Mouse (Mus musculus) layer of hippocampus, postnatal 25 days (tissue): ENCODE data around the gene Etv6. TPM values are rescaled to one million over a fixed set of nuclear protein-coding genes. Genes with fewer than 3 reads are reported as not detected.

Experiments
- DNase-seq, 2 experiments: peaks; one replicate each; pipeline ENCODE4 v3.0.0; 2022; ENCODE audit warnings: mixed read lengths in 2 of 2, low spot score in 1 of 2; ENCODE audit errors: extremely low spot score in 1 of 2
- total RNA-seq, 2 experiments: library from RNA; stranded (reverse); gene quantifications; 2 replicates each; pipeline ENCODE4 v1.2.3; 2021

Etv6 gene
- total RNA-seq, 2 experiments from 2014 or later, result 9.2 to 10.3 TPM

- no peak for DNase-seq
Observed at GRCm38 (mm10) chr6:134192710-134193109, 157.2 kb downstream of the Etv6 start.

DNA sequence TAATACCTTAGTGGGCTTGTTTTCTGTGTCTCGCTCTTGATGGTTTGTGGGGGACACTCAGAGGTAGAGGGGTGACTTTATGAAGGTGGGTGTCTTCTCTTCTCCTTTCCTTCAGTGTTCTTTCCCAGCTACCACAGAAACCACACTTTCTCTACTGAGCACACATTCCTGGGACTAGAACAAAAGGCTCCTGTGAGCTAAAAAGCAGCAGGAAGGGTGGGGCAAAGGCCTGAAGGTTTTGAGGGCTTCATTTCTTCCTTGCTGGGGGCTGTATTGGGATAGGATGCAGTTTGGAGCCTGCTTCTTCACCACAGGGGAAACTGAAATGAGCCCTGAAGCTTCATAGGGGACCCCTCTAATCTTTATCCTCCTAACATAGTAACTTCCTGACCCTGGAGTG is 164.4 kb downstream of the Etv6 start:
- no peak for DNase-seq

DNA sequence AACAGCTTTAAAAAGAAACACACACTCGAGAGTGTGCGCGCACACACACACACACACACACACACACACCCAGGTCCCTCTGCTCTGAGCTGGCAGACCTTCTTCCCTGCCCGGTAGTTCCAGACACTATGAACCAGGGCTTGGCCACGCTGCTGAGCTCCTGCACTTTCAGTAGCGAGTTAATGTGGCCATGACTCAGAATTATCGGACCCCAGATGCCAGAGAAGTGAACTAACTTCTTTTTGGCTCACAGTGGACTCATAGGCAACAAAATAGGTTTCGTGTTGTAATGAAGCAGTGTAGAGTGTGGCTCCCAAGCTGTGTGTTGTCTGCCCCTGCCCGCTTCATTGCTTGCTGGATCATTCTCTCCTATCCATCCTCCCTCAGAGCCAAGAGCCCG is 165.1 kb downstream of the Etv6 start:
- DNase-seq, result no peak

GRCm38 (mm10) chr6:134202176-134202575 is 166.7 kb downstream of the Etv6 start:
- no peak for DNase-seq

GRCm38 (mm10) chr6:134205163-134205562 is 169.7 kb downstream of the Etv6 start:
- DNase-seq, result no peak

- no peak for DNase-seq
Observed at GRCm38 (mm10) chr6:134205726-134206125, 170.2 kb downstream of the Etv6 start.

DNA sequence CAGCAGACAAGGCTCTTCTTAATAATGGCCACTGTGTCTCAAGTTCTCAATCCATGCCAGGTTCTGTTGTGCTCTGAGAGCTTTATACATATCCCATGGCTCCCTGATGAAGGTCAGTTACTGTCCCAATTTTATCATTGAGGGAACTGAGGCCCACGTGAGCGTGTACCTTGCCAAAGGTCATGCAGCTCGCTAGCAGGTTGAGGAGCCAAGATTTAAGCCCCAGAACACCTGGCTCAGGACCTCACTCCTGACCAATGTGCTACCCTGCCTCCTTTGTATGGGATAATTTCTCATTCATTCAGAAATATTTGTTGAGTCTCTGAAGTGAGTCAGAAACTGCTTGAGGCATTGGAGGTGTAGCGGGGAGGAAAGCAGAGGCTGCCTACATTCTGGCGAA is 170.8 kb downstream of the Etv6 start:
- DNase-seq, result no peak

DNA sequence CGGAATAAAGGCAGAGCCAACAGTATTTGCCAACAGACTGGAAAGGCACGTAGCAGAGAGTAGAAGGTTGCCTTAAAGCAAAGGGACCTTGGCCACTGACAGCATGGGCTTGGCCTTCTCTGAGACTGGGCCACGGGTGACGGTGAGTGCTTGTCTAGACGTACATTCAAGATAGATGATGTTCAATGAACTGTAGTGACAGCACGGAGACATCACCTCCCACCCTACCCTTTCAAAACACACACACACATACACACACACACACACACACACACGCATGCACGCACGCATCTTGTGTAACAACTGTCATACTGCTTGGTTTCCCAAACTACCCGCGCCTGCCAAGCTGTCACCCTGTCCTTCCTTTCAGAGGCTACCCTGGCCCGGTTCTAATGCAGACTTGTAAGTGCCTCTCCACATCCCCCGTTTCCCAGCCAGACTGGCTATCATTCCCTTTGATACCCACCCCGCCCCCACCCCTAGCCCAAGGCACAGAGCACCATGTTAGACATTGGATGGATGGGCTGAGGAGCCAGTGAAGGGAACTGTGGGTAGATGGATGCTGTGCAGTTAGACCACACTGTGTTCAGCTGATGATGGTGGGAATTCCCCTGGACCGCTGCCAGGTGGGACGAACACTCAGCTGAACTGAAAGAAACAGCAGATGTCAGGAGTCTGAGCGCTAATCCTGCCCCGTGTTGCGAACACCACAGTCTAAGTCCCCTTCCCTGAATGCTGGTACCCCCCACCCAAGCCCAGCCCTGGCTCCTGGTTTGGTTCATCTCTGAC is 172.1 kb downstream of the Etv6 start:
- DNase-seq, result peak; percentile 36 to 62

DNA sequence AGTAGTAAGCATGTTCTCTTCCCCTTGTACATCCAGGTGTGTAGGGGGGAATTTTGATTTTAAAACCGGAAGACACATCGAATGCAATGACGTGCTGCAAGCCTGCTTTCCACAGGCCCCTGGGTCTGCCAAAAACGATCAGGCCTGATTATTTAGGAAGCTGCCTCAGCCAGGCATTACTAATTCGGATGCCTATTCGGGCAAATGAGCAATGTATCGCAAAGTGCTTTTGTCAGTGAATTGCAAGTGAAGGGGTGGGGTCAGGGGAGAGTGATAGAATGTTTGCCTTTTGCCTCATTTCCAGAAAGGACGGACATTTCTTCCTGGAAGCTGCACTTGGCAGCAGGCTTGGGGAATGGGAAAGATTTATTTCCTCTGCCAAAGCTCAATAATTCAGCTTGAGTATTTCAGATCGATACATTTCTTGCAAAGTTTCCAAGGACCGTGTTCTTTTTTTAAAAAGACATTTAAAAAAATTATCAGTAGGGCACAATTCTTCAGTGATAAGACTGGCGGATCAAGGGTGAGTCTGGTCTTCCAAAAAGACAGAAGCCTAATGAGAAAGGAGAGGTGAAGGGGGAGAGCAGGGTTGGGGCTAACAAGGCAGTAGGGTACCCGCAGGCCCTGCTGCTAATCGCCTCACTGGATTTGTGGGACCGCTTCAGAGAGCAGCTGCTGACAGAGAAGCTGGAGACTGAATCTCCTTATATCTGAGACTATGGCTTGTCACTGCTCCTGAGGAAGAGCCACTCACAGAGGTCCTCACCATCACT is 172.9 kb downstream of the Etv6 start:
- DNase-seq, result no peak

DNA sequence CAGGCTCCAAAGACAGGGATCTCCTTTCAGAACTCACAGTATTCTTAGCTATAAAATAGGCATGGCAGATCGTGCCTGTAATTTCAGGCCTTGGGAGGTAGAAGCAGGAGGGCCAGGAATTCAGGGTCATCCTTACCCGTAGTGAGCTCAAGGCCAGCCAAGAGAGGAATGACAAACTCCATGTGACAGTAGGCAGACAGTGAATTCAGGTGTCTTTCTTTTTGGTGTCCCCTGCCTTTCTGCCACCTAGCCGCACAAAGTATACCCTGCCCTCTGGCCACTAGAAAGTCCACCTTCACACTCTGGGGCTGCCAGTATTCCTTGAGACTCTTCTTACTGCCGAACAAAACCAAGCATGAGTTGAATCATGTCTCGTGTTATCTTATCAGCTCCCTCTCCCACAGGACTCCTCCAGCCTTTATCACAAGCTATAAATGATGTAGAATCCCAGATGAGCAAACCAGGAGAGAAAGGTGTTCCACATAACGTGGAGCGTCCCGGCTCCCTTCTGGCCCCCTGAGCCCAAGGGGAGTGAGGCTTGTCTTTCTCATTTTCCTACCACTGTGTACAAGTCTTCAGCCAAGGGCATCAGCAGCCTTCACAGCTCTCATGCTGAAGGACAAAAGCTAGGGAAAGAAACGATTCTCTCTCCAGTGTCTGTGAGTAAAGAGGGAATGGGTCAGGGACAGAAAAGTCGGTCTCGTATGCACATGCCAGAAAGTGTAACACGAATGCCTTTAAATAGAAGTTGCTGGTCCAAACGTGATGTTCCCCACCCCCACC is 175.4 kb downstream of the Etv6 start:
- DNase-seq, result no peak

DNA sequence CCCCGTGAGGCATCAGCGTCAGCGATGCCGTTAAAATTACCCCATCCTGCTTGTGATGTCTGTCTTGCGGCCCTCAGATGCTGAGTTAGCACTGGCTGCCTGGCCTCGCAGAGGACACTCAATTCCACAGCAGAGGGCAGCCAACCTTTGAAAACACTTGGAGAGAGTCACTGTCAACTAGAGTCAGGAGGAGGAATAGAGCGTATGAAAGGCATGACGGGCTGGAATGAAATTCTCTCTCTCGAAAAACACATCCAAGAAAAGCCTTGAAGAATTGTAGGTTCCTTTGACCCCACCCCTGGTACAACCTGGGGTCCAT is 175.9 kb downstream of the Etv6 start:
- no peak for DNase-seq

DNA sequence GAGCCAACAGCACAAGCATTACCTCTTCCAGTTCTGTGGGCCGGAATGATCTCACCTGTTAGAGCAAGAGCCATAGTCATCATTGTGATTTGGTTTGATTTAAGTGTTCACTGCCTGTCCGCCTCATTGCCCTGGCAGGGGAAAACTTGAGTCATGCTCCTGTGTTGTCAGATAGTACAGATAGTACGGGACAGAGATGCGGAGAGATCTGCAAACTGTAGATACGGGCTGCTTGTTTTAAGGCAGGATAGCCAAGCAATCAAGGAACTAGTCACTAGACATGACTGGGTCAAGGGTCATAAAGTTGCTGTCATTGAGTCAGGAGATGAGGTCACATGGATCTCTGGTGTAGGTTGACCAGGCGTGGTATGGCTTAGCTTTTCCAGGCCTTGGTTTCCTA is 182.2 kb downstream of the Etv6 start:
- DNase-seq, result no peak

DNA sequence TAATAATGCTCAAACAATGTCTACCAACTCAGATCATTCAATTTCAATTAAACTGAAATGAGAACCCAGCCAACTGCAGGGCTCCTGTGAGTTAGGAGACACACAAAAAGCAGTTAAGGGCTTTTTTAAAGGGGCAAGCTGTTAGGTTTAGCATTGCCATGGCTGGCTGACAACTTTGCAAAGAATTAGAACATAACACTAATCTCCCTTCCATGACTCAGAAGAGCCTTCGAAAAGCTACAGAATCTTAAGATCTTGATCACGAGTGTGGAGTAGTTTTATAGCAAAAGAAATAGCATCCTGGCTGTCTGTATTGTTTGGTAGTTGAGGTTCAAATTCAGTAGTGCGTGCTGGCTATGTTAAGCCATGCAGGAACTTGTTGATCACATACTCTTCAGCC is 182.9 kb downstream of the Etv6 start:
- DNase-seq, result no peak

GRCm38 (mm10) chr6:134219358-134219757 is 183.9 kb downstream of the Etv6 start:
- peak; percentile 27 to 35 for DNase-seq

DNA sequence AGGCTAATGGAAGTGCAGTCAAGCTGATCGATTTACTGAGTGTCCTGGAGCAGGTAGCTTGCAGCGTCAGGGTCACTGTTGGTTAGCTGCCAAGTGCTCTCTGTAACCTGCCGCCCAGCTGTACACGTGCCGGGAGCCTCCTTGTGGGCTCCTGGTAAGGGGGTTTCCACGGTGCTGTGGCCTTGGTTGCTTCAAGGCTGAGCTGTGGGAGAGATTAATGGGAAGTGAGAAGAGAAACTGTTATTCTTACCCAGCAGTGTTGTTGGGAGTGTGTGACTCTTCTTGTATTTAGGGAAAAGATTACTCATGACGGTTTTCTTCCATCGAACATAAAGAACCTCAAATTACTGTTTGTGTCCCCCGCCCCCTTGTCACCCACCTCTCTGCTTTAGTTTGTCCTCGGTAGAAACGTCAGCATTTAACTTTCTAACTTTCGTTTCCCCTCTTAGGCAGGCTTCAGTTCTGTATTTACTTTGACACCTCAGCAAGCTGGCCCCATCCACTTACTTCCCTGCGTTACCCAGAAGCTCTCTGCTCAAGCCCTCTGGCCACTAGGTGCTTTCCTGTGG is 184.8 kb downstream of the Etv6 start:
- DNase-seq, result no peak

- DNase-seq, result no peak
Observed at GRCm38 (mm10) chr6:134222248-134222929, 186.9 kb downstream of the Etv6 start.

GRCm38 (mm10) chr6:134225564-134225963 is 190.1 kb downstream of the Etv6 start:
- no peak for DNase-seq

DNA sequence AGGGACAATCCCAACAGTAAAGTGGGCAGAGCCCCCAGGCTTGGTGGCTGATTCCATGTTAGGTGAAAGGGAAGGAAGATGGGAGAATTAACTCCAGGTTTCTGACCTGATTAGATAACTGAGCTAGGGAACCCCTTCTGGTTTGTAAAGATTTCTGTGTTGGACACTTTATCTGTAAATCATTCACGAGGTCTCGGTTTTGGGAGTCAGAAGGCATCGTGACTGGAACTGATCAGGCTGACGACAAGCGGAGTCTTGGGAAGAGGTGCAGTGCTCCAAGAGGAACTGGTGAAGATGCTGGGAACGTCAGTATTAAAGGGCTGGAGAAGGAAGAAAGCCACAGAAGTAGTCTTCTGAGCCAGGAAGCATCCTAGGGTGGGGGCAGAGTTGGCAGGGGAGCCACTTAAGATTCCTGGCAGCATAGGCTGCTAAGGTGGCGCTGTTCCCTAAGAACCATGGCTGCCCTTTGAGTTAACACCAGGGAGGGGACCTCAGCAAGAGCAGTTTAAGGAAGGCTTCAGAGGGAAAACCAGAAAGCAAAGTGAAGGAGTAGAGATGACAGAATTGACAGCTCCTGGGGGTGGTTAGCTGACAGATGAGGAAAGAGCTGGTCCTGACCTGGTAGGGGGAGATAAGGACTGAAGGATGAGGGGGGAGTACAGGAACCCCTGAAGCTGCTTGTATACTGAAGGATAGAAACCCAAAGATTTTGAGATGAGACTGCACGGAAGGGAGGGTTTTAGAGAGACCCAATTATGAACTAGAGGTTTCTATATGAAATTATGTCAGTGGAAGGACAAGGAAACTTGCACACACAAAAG is 191.1 kb downstream of the Etv6 start:
- DNase-seq, result no peak

DNA sequence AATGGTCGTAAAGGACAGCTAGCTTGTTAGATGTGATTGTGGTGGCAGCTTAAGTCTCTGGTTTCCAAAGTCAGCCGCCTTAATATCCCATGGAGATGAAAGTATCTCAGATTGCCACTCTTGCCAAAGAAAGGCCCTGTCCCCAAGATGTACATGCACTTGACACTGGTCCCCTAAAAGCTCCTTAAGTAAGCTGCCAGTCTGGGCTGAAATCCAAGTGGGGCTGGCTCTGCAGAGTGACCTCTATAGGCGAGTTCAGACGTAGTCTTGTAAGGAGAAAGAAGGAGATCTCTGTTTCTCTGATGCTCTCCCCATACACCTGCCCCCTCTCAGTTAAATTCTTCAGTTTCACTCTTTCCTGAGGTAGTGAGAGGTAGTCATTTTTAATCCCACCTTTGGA is 200.8 kb downstream of the Etv6 start:
- DNase-seq, result no peak

DNA sequence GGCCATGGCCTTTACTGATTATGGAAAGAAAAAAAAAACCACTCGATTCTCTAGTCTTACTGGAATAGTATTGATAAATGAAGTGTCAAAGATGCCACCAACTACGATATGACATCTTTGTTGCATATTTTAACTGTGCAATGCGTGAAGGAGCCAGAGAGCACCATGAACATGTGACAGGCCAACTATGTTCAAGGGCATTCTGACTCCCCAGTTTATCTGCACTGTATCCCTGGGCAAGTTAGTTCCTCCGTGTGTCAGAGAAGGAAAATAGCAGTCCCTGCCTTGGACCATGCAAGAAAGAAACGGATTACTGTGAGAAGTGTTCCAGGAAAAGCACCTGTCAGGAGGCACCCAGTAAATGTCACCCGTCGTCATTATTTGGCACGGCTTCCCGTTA is 203.0 kb downstream of the Etv6 start:
- no peak for DNase-seq
